Mouse (Mus musculus) c-Kit-negative CD71-positive TER-119-positive erythroid progenitor cells, embryonic 14.5 days (primary cell): Measurements from ENCODE around the gene Bahcc1.
A peak's percentile ranks its signal among the peaks of the same experiment; 100 is the strongest.

Experiments used
- DNase-seq: peaks from one replicate; pipeline ENCODE4 v3.0.0-alpha.2; 2013; ENCODE audit warnings: low read depth, low spot score

The Bahcc1 gene

DNA sequence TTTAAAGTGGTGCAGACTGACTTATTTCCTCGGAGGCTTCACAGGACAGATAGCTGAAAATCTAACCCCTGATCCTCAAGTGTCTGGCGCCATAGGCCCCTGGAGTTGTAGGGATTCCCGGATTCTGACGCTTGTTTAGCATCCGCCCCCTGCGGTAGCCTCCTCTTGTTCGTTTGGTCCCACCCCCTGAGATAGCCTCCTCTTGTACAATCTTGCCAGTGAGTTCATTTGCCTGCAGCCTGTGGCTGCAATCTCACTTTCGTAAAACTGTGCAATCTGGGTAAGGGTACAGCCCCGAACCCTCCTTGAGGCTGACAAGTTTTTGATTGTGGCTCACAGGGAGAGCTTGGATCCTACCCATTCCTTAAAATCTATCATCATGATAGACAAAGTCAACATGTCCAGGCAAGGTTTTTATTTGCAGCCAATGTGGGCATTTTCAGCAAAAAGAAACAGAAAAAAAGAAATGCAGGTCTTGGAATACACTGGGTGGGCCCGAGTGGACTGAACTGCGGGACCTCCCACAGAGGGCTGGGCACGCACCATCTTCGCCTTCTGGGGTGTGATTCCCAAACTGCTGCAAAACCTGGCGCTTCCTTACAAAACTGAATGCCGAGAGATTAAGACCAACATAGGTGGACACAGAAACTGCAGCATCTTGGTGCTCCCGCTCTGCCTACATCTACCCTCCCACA lies 82.1 kb downstream of the Bahcc1 start:
- DNase-seq, result no peak

DNA sequence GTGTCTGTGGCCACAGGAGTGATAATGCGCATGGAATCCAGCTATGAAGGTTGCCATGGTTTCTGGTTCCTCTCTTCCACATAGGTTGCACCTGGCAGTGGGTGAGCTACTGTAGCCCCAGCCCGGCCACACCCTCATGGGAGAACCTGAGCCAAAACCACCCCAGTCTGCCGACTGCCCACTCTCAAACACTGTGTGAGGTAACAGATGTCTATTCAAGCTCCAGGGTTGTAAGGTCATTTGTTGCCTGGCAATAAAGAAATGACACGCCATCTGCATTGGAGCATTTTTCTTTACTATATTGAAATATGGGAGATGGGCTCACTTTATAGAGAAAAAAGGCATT lies 82.6 kb downstream of the Bahcc1 start:
- DNase-seq, result no peak

DNA sequence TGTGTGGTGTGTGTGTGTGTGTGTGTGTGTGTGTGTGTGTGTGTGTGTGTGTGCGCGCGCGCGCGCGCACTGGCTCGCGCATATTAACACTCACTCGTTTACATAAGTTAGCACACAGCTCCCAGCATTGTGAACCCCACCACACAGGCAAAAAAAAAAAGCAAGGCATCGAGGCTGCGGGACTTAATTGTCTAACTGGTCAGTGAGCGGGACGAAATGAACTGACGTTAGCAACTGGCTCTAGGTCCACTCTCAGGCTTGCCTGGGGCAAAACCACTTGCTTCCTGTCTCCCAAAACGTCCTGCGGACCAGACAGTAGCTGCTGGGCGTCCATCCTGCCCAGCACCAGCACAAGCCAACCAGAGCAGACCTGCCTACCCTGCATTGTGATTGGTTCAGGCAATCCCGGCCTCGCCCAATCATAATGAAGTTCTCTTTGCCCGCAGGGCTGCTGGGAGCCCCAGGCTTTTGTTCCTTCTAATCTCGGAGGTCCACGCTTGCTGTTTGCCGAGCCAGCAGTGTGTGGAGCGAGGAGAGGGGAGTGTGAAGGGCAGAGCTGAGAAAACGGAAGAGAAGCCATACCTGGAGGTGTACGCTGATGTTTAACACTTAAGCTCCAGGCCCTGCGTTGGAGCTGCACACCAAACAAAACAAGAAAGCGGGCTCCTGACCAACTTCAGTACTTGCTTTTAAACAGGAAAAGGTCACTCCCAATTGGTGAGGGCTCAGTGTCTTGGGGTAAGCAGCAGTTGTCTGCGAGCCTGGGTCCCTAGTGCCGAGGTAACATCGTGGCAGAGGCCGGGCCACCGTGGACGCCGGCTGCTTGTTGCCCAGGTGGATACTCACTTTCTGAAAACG lies 83.3 kb downstream of the Bahcc1 start:
- peak; percentile 77 for DNase-seq

DNA sequence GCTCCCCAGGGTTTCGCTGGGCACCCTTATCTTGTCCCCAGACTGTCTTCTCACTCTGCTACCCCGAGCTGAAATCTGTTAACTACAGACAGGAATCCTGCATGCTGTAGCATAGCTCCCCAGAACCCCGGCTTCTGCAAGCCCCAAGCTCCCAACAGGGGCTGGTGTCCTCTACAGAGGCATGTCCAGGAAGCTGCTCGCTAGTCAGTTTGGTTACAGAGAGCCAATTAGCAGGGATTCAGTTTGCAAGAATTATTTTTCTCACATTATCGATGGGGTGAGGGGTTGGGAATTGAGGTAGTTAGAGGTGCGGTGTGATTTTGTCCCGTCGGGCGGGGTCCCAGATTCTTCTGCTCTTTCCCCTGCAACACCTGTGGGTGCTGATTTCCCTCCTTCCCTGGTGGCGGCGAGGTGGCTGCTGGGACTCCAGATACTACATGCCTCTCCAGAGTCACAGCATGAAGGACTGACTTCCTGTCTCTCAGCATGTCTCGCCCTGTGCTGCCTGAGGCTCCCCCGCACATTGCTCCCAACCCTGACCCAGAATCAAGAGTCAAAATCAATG lies 84.0 kb downstream of the Bahcc1 start:
- DNase-seq, result no peak

- no peak for DNase-seq
Measured at GRCm38 (mm10) chr11:120317456-120317855, 84.7 kb downstream of the Bahcc1 start.

- DNase-seq, result no peak
Measured at GRCm38 (mm10) chr11:120319310-120319709, 86.6 kb downstream of the Bahcc1 start.

DNA sequence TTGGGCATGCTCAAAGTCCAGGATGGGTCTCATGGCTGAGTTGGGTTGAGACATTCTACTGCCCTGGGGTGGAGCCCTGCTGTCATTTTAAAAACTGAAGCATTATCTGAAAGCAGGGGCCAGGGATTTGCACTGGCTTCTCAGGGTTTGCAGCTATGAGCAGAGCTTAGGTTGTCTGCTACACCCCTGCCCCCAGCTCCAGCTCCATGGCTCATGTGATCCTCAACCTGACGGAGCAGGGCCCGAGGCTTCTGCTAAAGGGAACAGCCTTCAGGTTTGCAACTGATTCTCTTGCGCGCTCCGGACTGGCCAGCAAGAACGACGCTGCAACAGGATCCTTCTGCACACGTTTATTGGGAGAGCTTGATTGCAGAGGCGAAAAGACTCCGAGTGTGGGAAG lies 87.4 kb downstream of the Bahcc1 start:
- DNase-seq, result no peak

GRCm38 (mm10) chr11:120335431-120336021 lies 102.8 kb downstream of the Bahcc1 start:
- DNase-seq, result no peak

GRCm38 (mm10) chr11:120337447-120337846 lies 104.7 kb downstream of the Bahcc1 start:
- DNase-seq, result no peak

GRCm38 (mm10) chr11:120338786-120339185 lies 106.0 kb downstream of the Bahcc1 start:
- no peak for DNase-seq

DNA sequence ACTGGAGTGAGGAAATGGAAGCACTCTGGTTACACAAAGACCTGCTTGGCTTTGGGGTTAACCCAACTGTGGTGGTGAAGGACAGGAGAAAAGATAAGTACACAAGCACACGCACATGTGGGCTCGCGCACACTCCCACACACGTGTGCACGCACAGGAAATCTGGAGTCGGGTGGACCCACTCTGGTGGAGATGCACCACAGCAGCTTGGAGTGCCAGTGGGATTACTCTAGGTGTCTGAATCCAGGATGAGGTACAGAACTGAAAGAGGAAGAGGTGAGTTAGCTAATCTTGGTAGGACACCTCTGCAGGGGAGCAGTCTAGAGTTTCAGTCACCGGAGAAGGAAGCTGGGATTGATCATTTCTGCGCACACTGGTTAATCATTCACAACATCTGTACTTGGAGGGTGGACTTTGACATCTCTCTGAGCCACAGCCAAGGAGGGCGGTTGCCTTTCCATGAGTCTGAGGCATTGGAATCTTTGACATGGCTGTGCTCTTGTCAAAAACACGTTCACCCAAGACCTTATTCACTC lies 107.3 kb downstream of the Bahcc1 start:
- DNase-seq, result no peak

DNA sequence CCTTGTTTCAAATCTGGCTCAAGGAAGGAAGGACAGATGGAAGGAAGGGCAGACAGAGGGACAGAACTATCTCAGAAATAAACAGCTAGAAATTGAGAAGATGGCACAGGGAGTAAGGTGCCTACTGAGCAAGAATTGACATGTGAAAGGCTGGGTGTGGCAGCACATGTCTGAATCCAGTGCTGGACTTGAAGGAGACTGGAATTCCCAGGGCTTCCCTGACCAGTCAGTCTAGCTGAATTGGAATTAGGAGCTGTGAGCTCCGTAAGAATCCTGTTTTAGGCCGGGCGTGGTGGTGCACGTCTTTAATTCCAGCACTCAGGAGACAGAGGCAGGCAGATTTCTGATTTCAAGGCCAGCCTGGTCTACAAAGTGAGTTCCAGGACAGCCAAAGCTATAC lies 108.9 kb downstream of the Bahcc1 start:
- no peak for DNase-seq
